Mouse (Mus musculus) embryonic fibroblast, embryonic 13.5 days (primary cell): ENCODE measurements at regions not wholly inside any gene's neighbourhood (a gene's known extent, or its start where the extent isn't known, plus 50 kb on each side); places are given as distances from the start of the nearest gene placed in this dataset.
"Not testable (repeated sequence)": the region's sequence is repeated elsewhere in the genome, so short reads cannot be mapped to it uniquely, and the experiment has no call there.

ENCODE experiments used
- H3K27ac ChIP-seq: 2 replicates; pipeline ENCODE4 v1.5.1; 2012; ENCODE audit warnings: low read length, control low read depth, inconsistent platforms; ENCODE audit not compliant: insufficient read depth
- H3K4me1 ChIP-seq: 2 replicates; pipeline ENCODE4 v1.6.1; 2011; ENCODE audit warnings: low read length; ENCODE audit not compliant: control insufficient read depth, insufficient read depth
- H3K4me3 ChIP-seq: 2 replicates; pipeline ENCODE4 v1.5.1; 2011; ENCODE audit warnings: mild to moderate bottlenecking, control low read depth, low read length; ENCODE audit not compliant: insufficient read depth
- CTCF ChIP-seq: IDR thresholded peaks from 2 replicates; pipeline ENCODE4 v1.5.1; 2011; ENCODE audit warnings: mild to moderate bottlenecking, control low read depth, low read length, moderate library complexity, borderline replicate concordance; ENCODE audit not compliant: insufficient read depth
- POLR2A ChIP-seq: IDR thresholded peaks from 2 replicates; pipeline ENCODE4 v1.6.1; 2011; ENCODE audit warnings: low read depth, mild to moderate bottlenecking, control low read depth, low read length, moderate library complexity

DNA sequence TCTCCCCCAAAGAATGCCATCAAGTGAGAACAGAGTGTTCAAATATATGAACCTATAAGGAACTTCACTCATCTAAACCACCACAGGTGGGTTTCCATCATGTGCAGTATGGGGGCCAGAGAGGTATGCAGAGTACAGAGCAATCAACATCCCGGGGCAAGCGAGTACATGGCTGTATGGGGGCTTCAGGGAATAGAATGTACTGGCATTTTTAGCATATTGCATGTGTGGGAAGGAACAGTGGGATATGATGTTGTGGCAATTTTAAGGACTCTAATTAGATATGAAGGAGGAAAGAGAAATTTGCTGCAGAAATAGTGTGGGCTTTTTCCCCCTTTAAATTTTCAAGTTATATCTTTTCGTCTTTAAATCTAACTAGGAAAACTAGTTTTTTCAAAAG, 344.0 kb downstream of the Trib2 start:
- Histone ChIP-seq H3K4me1 (no peaks in the 10 kb centered on the region), H3K27ac (no peak overlapping the region), H3K4me3 (no peak overlapping the region)
- no peak for TF ChIP-seq CTCF

DNA sequence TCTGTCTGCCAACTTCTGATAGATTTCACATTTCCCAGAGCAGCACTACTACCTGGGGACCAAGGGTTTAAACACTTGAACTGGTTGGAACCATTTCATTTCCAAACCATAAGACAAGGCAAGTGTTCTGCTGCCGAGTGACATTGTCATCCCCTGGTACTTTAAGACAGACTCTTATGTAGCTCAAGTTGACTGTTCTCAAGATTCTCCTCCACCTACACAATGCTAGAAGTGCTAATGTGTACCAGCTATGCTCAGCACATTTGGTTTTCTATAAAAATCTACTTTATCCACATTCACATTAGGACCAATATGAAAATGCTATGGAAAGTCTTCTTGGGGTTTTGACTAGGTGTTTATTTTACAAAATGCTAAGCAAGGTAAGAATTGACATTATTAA, 357.3 kb downstream of the Trib2 start:
- TF ChIP-seq POLR2A (no peak), CTCF (no peak)

DNA sequence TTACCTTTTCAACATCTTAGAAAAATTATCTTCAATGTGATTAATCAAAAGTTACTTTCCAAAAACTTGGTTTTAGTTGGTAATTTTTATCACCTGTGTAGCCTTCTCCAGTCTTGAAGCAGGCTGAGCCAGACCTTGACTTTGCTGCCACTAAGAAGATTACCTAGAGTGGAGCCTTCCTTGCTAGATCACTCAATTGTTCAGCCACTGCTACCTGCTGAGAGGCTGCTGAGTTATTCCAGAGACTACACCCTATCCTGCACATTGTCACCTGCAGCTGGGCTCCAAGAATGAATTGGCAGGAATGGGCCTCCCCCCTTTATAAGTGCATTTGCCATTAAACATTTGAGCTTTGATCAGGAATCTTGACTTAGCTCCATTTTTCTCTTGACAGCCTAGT, 360.4 kb downstream of the Trib2 start:
- not testable (repeated sequence) for H3K27ac ChIP-seq, H3K4me3 ChIP-seq, H3K4me1 ChIP-seq

More for the DNA sequence above, 357.3 kb downstream of the Trib2 start:
- H3K27ac ChIP-seq, result no peak overlapping the region
- H3K4me1 ChIP-seq, result no peaks in the 10 kb centered on the region
- no peak overlapping the region for H3K4me3 ChIP-seq

DNA sequence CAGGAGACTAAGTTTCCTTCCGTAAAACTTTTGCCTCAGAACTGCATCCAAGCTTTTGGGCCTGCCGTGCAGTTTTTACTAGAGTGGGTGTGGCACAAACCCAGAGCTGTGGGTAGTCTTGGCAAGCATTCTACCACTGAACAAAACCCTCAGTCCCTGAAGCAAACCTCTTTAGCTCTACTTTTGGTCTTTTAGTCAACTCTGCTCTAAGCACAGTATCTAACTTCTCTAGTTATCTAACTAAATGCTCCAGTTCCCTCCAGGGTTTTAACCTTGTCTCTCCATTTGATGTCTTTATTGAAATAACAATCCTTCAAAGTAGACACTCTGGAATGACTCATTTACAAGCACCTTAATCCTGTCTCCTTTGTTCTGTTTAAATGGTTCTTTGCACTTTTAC, 361.0 kb downstream of the Trib2 start:
- Histone ChIP-seq H3K4me3 (no peak overlapping the region), H3K4me1 (no peaks in the 10 kb centered on the region), H3K27ac (no peak overlapping the region)
- TF ChIP-seq POLR2A, result no peak
- TF ChIP-seq CTCF, result no peak

DNA sequence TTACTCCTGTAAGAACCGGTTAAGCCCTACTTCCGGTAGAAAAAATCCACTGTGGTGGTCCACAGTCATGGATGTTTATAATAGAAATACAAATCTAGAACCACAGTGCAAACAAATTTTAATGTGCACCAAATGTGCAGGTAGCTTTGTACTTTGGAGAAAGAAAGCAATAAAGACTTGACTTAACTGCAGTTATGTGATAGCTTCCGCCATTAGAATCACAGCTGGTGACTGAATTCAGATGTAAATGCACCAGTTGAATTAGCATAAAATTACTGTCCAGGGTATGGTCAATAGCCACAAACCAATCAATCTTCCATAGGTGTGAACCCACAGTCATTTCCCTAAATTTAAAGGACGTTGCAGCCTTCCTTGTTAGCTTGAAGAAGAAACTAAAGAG, 367.2 kb downstream of the Trib2 start:
- TF ChIP-seq POLR2A (no peak), CTCF (no peak)

DNA sequence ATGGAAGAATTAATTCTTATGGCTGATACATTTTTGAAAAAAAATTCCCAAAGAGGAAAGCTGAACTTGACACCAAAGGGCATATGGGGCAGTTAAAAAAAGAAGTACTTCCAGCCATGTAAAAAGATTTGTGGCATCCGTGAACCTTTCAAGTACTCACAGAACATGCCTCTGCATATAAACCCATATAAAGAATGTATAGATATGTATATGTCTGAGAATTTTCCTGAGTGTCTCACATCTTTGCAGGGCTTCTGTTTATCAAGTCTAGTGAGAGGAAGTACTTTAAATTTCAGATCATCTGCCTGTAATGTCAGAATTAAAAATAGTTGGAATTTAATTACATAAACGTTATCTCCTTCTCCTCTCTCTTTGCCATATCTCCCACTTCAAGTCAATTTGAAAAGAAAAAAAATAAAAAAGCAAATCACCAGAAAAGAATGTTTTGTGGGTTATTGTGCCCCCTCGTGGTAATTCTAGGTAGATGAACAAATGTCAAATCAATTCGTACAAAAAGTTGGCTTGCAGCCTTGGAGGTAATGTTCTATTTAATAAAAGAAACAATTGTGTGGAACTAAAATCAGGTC, 400.4 kb downstream of the Trib2 start:
- no peak overlapping the region for H3K27ac ChIP-seq
- no peak overlapping the region for H3K4me3 ChIP-seq
- H3K4me1 ChIP-seq, result no peaks in the 10 kb centered on the region
- TF ChIP-seq POLR2A (no peak), CTCF (no peak)

More for the DNA sequence above, 367.2 kb downstream of the Trib2 start:
- Histone ChIP-seq H3K4me3 (no peak overlapping the region), H3K27ac (no peak overlapping the region), H3K4me1 (no peaks in the 10 kb centered on the region)

GRCm38 (mm10) chr12:15410419-15410818, 406.3 kb downstream of the Trib2 start:
- Histone ChIP-seq H3K27ac (no peak overlapping the region), H3K4me1 (no peaks in the 10 kb centered on the region), H3K4me3 (no peak overlapping the region)
- TF ChIP-seq POLR2A (no peak), CTCF (no peak)

- H3K27ac ChIP-seq, H3K4me1 ChIP-seq, H3K4me3 ChIP-seq: not testable (repeated sequence)
Measured at GRCm38 (mm10) chr12:15407577-15407976, 409.1 kb downstream of the Trib2 start.

DNA sequence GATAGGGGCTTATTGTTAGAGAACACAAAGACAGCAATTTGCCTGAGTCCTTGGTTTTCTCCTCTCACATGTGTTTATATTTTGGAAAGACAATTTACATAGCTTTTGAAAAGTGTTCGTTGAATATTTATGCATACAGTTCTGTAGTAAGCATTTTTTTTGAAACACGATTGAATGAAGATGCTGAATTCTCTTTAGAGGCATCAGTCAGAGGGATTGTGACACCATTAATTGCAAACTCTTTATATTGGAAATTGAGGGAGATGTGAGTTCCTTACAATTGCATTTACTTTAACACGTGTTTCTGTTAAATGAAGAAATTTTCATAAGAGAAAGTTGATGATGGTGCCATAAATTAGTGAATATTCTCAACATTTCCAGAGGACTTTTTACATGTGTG, 424.1 kb downstream of the Trib2 start:
- no peak overlapping the region for H3K27ac ChIP-seq
- TF ChIP-seq POLR2A (no peak), CTCF (no peak)
- H3K4me1 ChIP-seq, result no peaks in the 10 kb centered on the region
- no peak overlapping the region for H3K4me3 ChIP-seq

GRCm38 (mm10) chr12:15388574-15388973, 428.1 kb downstream of the Trib2 start:
- no peak overlapping the region for H3K27ac ChIP-seq
- TF ChIP-seq POLR2A (no peak), CTCF (no peak)
- no peak overlapping the region for H3K4me3 ChIP-seq
- no peaks in the 10 kb centered on the region for H3K4me1 ChIP-seq

DNA sequence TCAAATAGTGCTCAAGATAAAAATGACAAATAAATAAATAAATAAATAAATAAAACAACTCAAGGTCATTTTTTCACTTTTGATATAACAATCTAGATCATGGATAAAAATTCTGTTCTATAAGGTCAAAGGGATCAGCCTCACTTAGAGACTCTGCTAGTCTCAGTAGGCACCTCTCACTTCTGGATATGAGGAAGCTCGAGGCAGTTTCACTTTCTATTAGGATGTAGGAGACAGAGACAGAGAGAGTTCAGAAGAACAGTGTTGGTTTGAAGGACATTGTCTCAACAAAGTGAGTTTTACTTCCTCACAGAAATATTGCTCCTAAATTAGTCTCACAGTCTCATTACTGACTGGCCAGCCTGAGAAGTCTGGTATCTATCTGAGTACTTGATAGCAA, 458.9 kb downstream of the Trib2 start:
- TF ChIP-seq CTCF (no peak), POLR2A (no peak)
- Histone ChIP-seq H3K4me1 (no peaks in the 10 kb centered on the region), H3K4me3 (no peak overlapping the region), H3K27ac (no peak overlapping the region)
